Mouse (Mus musculus): ENCODE measurements at regions not wholly inside any gene's neighbourhood (a gene's known extent, or its start where the extent isn't known, plus 50 kb on each side); places are given as distances from the start of the nearest gene placed in this dataset.

GRCm38 (mm10) chr5:53413677-53414076, 52.3 kb upstream of the Rbpj start:
- no peak for TF ChIP-seq CTCF (IDR thresholded peaks at IDR 0.05; ENCODE audit: extremely low read depth, insufficient read length, insufficient replicate concordance, low read depth, low read length)
- TF ChIP-seq POLR2A (IDR thresholded peaks at IDR 0.05; ENCODE audit: low read depth, low read length): no peak

Data from small intestine, adult 2 months (tissue).